Mouse (Mus musculus): ENCODE results near the gene Emp3.

DNA sequence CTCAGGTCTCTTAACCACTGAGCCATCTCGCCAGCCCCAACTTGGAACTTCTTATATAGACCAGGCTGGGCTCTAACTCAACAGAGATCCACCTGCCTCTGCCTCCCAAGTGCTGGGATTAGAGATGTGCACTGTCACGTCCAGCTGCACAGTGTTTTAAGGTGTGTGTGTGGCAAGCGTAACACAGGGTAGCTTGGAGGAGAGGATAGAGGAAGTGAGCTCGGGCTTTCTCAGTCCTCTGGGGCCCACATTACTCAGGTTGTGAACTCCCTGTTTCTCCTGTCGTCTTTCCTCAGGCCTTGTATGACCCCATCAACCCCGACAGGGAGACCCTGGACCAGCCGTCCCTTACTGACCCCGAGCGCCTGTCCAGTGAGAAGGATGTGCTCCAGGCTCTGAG lies 14.6 kb downstream of the Emp3 start:
- TF ChIP-seq POLR2A (IDR thresholded peaks at IDR 0.05; ENCODE audit: borderline replicate concordance, control insufficient read depth, low read depth, low read length) (no peak), CTCF (IDR thresholded peaks at IDR 0.05; ENCODE audit: control insufficient read depth, insufficient read depth, low read length) (no peak)
